Mouse (Mus musculus): ENCODE measurements at regions not wholly inside any gene's neighbourhood (a gene's known extent, or its start where the extent isn't known, plus 50 kb on each side); places are given as distances from the start of the nearest gene placed in this dataset.

GRCm38 (mm10) chr2:73985238-73985910 is 74.2 kb upstream of the Atp5g3 start:
- TF ChIP-seq CTCF (IDR thresholded peaks at IDR 0.05; ENCODE audit: borderline replicate concordance, insufficient read depth, low read length) (no peak), POLR2A (IDR thresholded peaks at IDR 0.05; ENCODE audit: low read depth, low read length) (no peak)
- Histone ChIP-seq H3K27ac (ENCODE audit: insufficient read depth, low read length) (no peak overlapping the region), H3K4me1 (ENCODE audit: control insufficient read depth, insufficient read depth, low read length) (no peaks in the 10 kb centered on the region), H3K4me3 (ENCODE audit: insufficient read depth, low read length) (no peak overlapping the region)

GRCm38 (mm10) chr2:73983166-73983565 is 72.0 kb upstream of the Atp5g3 start:
- no peak overlapping the region for H3K4me3 ChIP-seq (ENCODE audit: insufficient read depth, low read length)
- 0 out of 2 replicates have a peak, but pooled peaks cover under 1% of the 10 kb centered on the region for H3K4me1 ChIP-seq (ENCODE audit: control insufficient read depth, insufficient read depth, low read length)
- no peak overlapping the region for H3K27ac ChIP-seq (ENCODE audit: insufficient read depth, low read length)
- TF ChIP-seq POLR2A (IDR thresholded peaks at IDR 0.05; ENCODE audit: low read depth, low read length) (no peak), CTCF (IDR thresholded peaks at IDR 0.05; ENCODE audit: borderline replicate concordance, insufficient read depth, low read length) (no peak)

- Histone ChIP-seq H3K27ac (ENCODE audit: insufficient read depth, low read length) (no peak overlapping the region), H3K4me3 (ENCODE audit: insufficient read depth, low read length) (no peak overlapping the region), H3K4me1 (ENCODE audit: control insufficient read depth, insufficient read depth, low read length) (peaks cover 3% of the 10 kb centered on the region; the same call in 1 of the 2 replicates)
- no peak for TF ChIP-seq POLR2A (IDR thresholded peaks at IDR 0.05; ENCODE audit: low read depth, low read length)
- TF ChIP-seq CTCF (IDR thresholded peaks at IDR 0.05; ENCODE audit: borderline replicate concordance, insufficient read depth, low read length) = no peak
Observed at GRCm38 (mm10) chr2:73978072-73978471, 66.9 kb upstream of the Atp5g3 start.

- Histone ChIP-seq H3K27ac (ENCODE audit: insufficient read depth, low read length) (no peak overlapping the region), H3K4me1 (ENCODE audit: control insufficient read depth, insufficient read depth, low read length) (peaks cover 3% of the 10 kb centered on the region; the same call in 1 of the 2 replicates), H3K4me3 (ENCODE audit: insufficient read depth, low read length) (no peak overlapping the region)
- TF ChIP-seq POLR2A (IDR thresholded peaks at IDR 0.05; ENCODE audit: low read depth, low read length) (no peak), CTCF (IDR thresholded peaks at IDR 0.05; ENCODE audit: borderline replicate concordance, insufficient read depth, low read length) (no peak)
Observed at GRCm38 (mm10) chr2:73973774-73974173, 62.6 kb upstream of the Atp5g3 start.

GRCm38 (mm10) chr2:73967618-73968017 is 56.5 kb upstream of the Atp5g3 start:
- H3K4me1 ChIP-seq (ENCODE audit: control insufficient read depth, insufficient read depth, low read length) = no peaks in the 10 kb centered on the region
- no peak overlapping the region for H3K27ac ChIP-seq (ENCODE audit: insufficient read depth, low read length)
- TF ChIP-seq POLR2A (IDR thresholded peaks at IDR 0.05; ENCODE audit: low read depth, low read length) = no peak

GRCm38 (mm10) chr2:73965595-73965994 is 54.5 kb upstream of the Atp5g3 start:
- H3K4me1 ChIP-seq (ENCODE audit: control insufficient read depth, insufficient read depth, low read length) = no peaks in the 10 kb centered on the region
- no peak overlapping the region for H3K27ac ChIP-seq (ENCODE audit: insufficient read depth, low read length)
- H3K4me3 ChIP-seq (ENCODE audit: insufficient read depth, low read length) = no peak overlapping the region
- no peak for TF ChIP-seq POLR2A (IDR thresholded peaks at IDR 0.05; ENCODE audit: low read depth, low read length)
- TF ChIP-seq CTCF (IDR thresholded peaks at IDR 0.05; ENCODE audit: borderline replicate concordance, insufficient read depth, low read length) = no peak; the same call in 1 of the 2 replicates

More at GRCm38 (mm10) chr2:73967618-73968017, 56.5 kb upstream of the Atp5g3 start:
- no peak overlapping the region for H3K4me3 ChIP-seq (ENCODE audit: insufficient read depth, low read length)
